14 mouse cellular contexts compared by ENCODE assay signal in the genomic region with DNA sequence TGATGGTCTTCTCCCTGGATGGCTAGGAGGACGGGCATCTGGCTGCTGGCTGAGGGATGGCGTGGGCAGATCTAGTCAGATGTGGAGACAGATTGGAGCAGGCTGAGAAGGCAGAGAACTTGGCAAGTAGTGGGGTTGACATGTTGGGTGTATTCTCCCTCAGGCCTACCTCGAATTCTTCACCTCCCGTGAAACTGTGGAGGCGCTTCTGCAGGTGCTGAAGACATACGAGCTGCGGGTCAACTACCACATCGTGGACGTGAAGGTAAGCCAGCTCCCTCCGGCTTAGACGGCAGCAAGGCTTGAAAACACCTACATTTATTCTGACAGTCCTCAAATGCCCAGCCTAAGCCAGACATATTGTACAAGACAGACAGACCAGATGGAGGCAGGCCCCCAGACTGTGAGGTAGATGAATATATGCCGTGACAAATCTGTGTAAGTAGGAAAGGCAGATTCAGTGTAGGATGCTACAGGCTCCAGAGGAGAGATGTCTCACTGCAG. TPM values are rescaled to one million over a fixed set of nuclear protein-coding genes. Genes with fewer than 3 reads are reported as not detected.
A peak's percentile ranks its signal among the peaks of the same experiment; 100 is the strongest.
DNase-seq lines count a peak whose midpoint lies in the region; ATAC-seq lines count a peak whose summit lies in the region.
"Had no signal": no experiment of that assay in that cellular context is flagged by ENCODE, and none has a peak within 500 bp of the region (broad histone marks: within the 10 kb centered on the region; RNA-seq: fewer than 3 reads in every experiment).

No protein-coding gene starts in this region.

- H3K27ac ChIP-seq in midbrain, embryonic 11.5 days (ENCODE audit: low read depth, low read length) = no peak overlapping the region
- H3K27ac ChIP-seq in midbrain, embryonic 15.5 days = no peak overlapping the region
- no peak overlapping the region for H3K27ac ChIP-seq in kidney, embryonic 16.5 days (ENCODE audit: low read length)
- H3K27ac ChIP-seq: embryonic facial prominence, embryonic 10.5 days; limb, embryonic 12.5 days had no signal

- H3K27me3 ChIP-seq in midbrain, embryonic 11.5 days (ENCODE audit: control insufficient read depth, insufficient read depth, low read length) = no peaks in the 10 kb centered on the region
- no peaks in the 10 kb centered on the region for H3K27me3 ChIP-seq in midbrain, embryonic 15.5 days (replicated peaks)
- no peaks in the 10 kb centered on the region for H3K27me3 ChIP-seq in kidney, embryonic 16.5 days (ENCODE audit: insufficient read depth, low read length)
- H3K27me3 ChIP-seq: limb, embryonic 12.5 days; Patski had no signal

- no peak overlapping the region for H3K9ac ChIP-seq in midbrain, embryonic 11.5 days (ENCODE audit: low read length)
- no peak overlapping the region for H3K9ac ChIP-seq in midbrain, embryonic 15.5 days
- no peak overlapping the region for H3K9ac ChIP-seq in kidney, embryonic 16.5 days (replicated peaks; ENCODE audit: low read length)
- H3K9ac ChIP-seq: limb, embryonic 12.5 days had no signal

- ATAC-seq in midbrain, embryonic 11.5 days (ENCODE audit: low FRiP score) = no peak
- no peak for ATAC-seq in midbrain, embryonic 15.5 days (replicated peaks)
- ATAC-seq in kidney, embryonic 16.5 days (ENCODE audit: low FRiP score, low TSS enrichment) = no peak
- ATAC-seq: Patski had no signal

- WGBS in midbrain, embryonic 11.5 days = 91% methylated on average over 12 of the region's 12 CpGs
- WGBS in midbrain, embryonic 15.5 days = 91% methylated on average over 12 of the region's 12 CpGs
- WGBS in kidney, embryonic 16.5 days = 93% methylated on average over 12 of the region's 12 CpGs

- no peaks in the 10 kb centered on the region for H3K9me3 ChIP-seq in midbrain, embryonic 11.5 days (ENCODE audit: control insufficient read depth, low read length)
- H3K9me3 ChIP-seq in midbrain, embryonic 15.5 days = no peaks in the 10 kb centered on the region
- no peaks in the 10 kb centered on the region for H3K9me3 ChIP-seq in kidney, embryonic 16.5 days (ENCODE audit: low read length)
- H3K9me3 ChIP-seq: embryonic facial prominence, embryonic 10.5 days; limb, embryonic 12.5 days; megakaryocyte, embryonic 14.5 days had no signal

- H3K4me2 ChIP-seq in midbrain, embryonic 11.5 days = no peak overlapping the region
- H3K4me2 ChIP-seq in midbrain, embryonic 15.5 days = no peak overlapping the region
- H3K4me2 ChIP-seq in kidney, embryonic 16.5 days (replicated peaks; ENCODE audit: low read depth, low read length) = no peak overlapping the region
- H3K4me2 ChIP-seq: limb, embryonic 12.5 days had no signal

- peak; percentile 59 for DNase-seq in midbrain, embryonic 11.5 days (ENCODE audit: low spot score, missing footprints)
- peak; percentile 78 to 88 for DNase-seq in frontal cortex, postnatal 36 days (ENCODE audit: low spot score in 2 of 2)
- peak; percentile 64 for DNase-seq in left cerebral cortex, adult 11 months (ENCODE audit: low spot score)
- peak; percentile 45 for DNase-seq in right cerebral cortex, postnatal 14 days
- no peak for DNase-seq in liver
- DNase-seq in thymus, postnatal 10 days (ENCODE audit: low spot score in 2 of 2) = no peak
- DNase-seq: adrenal gland, postnatal 10 days; kidney, adult 18-20 months had no signal

- H3K36me3 ChIP-seq in midbrain, embryonic 11.5 days (ENCODE audit: control insufficient read depth, insufficient read depth, low read length) = peaks cover 38% of the 10 kb centered on the region
- peaks cover 66% of the 10 kb centered on the region for H3K36me3 ChIP-seq in midbrain, embryonic 15.5 days (replicated peaks)
- H3K36me3 ChIP-seq in kidney, embryonic 16.5 days (ENCODE audit: insufficient read depth, low read length) = peaks cover 76% of the 10 kb centered on the region

- H3K4me3 ChIP-seq in midbrain, embryonic 11.5 days (ENCODE audit: low read depth, low read length) = no peak overlapping the region
- no peak overlapping the region for H3K4me3 ChIP-seq in midbrain, embryonic 15.5 days
- H3K4me3 ChIP-seq in kidney, embryonic 16.5 days (ENCODE audit: low read length) = no peak overlapping the region
- H3K4me3 ChIP-seq: embryonic facial prominence, embryonic 10.5 days; limb, embryonic 12.5 days; megakaryocyte, embryonic 14.5 days had no signal

- no peaks in the 10 kb centered on the region for H3K4me1 ChIP-seq in midbrain, embryonic 11.5 days (ENCODE audit: control insufficient read depth, insufficient read depth, low read length)
- no peaks in the 10 kb centered on the region for H3K4me1 ChIP-seq in midbrain, embryonic 15.5 days
- H3K4me1 ChIP-seq in kidney, embryonic 16.5 days (ENCODE audit: insufficient read depth, low read length) = no peaks in the 10 kb centered on the region
- H3K4me1 ChIP-seq: embryonic facial prominence, embryonic 10.5 days; limb, embryonic 12.5 days had no signal

RNA-seq across cellular contexts. Expression of a gene that starts 14.6 kb away (rescaled TPM):
- polyA plus RNA-seq in midbrain, embryonic 11.5 days (2014; fragmentation: Nextera tagmentation; extraction: Ambion mirVana) = 17.8 and 18.9 TPM in 2 replicates
- 23.2 and 24.8 TPM in 2 replicates for polyA plus RNA-seq in midbrain, embryonic 15.5 days (2015; fragmentation: Nextera tagmentation; extraction: Ambion mirVana)
- 26.5 and 28.1 TPM in 2 replicates for polyA plus RNA-seq in kidney, embryonic 16.5 days (2015; fragmentation: Nextera tagmentation; extraction: Ambion mirVana)

RNA-seq across cellular contexts. Expression of a gene that starts 14.8 kb away (rescaled TPM):
- polyA plus RNA-seq in midbrain, embryonic 11.5 days (2014; fragmentation: Nextera tagmentation; extraction: Ambion mirVana) = 19.2 and 20.2 TPM in 2 replicates
- 36.2 and 38.0 TPM in 2 replicates for polyA plus RNA-seq in midbrain, embryonic 15.5 days (2015; fragmentation: Nextera tagmentation; extraction: Ambion mirVana)
- 6.4 and 6.8 TPM in 2 replicates for polyA plus RNA-seq in kidney, embryonic 16.5 days (2015; fragmentation: Nextera tagmentation; extraction: Ambion mirVana)

RNA-seq across cellular contexts. Expression of a gene that starts 34.4 kb away (rescaled TPM):
- polyA plus RNA-seq in midbrain, embryonic 11.5 days (2014; fragmentation: Nextera tagmentation; extraction: Ambion mirVana) = 11.7 TPM in 2 replicates
- polyA plus RNA-seq in midbrain, embryonic 15.5 days (2015; fragmentation: Nextera tagmentation; extraction: Ambion mirVana) = 5.5 and 6.4 TPM in 2 replicates
- polyA plus RNA-seq in kidney, embryonic 16.5 days (2015; fragmentation: Nextera tagmentation; extraction: Ambion mirVana) = 28.1 and 31.5 TPM in 2 replicates

RNA-seq across cellular contexts. Expression of a gene that starts 52.9 kb away (rescaled TPM):
- 0.51 and 0.68 TPM in 2 replicates for polyA plus RNA-seq in midbrain, embryonic 11.5 days (2014; fragmentation: Nextera tagmentation; extraction: Ambion mirVana)
- 3.6 and 6.4 TPM in 2 replicates for polyA plus RNA-seq in midbrain, embryonic 15.5 days (2015; fragmentation: Nextera tagmentation; extraction: Ambion mirVana)
- polyA plus RNA-seq in kidney, embryonic 16.5 days (2015; fragmentation: Nextera tagmentation; extraction: Ambion mirVana) = 0.41 and 1.00 TPM in 2 replicates

Comparison
In these comparisons a context has a peak if more than half of its experiments do, and no peak if none do; other contexts are left out.
1. DNase-seq: peak in midbrain, embryonic 11.5 days (single experiment), frontal cortex, postnatal 36 days (2 of 2), left cerebral cortex, adult 11 months (single experiment) and right cerebral cortex, postnatal 14 days (single experiment); none in liver (single experiment) and thymus, postnatal 10 days (0 of 2).